Mouse (Mus musculus) CD8-positive naive resting alpha-beta T cell, adult 2 months (primary cell): ENCODE results near the gene Gab1.

Experiments
- DNase-seq, 2 experiments: peaks; one replicate each; pipeline ENCODE4 v3.0.0; 2022; ENCODE audit warnings: low read depth in 2 of 2, low spot score in 2 of 2

Gene Gab1

GRCm38 (mm10) chr8:80813439-80813838, 66.9 kb downstream of the Gab1 start:
- no peak for DNase-seq

DNA sequence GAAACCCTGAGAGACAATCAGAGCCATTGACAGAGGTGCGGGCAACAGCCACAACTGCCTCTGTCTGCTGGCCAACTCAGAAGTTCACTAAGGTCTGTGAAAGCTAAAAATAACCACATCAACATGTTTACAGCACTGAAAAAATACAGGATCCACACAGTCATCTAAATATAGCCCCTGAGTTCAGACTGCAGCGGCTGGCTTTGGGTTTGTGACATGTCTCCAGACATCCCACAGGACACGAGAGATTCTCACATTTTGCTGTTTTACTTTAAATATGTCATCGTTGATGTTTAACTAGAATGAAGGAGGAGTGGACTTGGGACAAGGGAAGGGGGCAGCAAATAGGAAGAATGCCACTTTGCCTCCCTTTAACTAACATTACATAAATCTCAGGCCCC, 68.7 kb downstream of the Gab1 start:
- DNase-seq: no peak

- DNase-seq: no peak
Observed at GRCm38 (mm10) chr8:80810916-80811315, 69.4 kb downstream of the Gab1 start.

DNA sequence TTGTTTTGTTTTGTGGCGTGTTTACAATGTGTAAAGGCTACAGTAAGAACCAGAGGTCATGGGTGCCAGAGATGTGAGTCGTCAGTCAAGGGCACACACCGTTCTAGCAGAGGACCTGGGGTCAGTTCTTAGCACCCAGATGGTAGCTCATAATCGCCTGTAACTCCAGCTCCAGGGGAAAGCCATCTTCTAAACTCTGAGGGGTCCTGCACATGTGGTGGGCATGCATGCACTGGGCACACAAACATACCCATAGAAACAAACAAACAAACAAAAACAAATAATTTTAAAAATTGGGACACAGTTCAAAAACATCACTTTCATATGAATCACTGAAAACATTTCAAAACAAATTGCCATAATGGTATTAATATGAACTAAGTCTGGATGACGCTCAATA, 69.9 kb downstream of the Gab1 start:
- no peak for DNase-seq

DNA sequence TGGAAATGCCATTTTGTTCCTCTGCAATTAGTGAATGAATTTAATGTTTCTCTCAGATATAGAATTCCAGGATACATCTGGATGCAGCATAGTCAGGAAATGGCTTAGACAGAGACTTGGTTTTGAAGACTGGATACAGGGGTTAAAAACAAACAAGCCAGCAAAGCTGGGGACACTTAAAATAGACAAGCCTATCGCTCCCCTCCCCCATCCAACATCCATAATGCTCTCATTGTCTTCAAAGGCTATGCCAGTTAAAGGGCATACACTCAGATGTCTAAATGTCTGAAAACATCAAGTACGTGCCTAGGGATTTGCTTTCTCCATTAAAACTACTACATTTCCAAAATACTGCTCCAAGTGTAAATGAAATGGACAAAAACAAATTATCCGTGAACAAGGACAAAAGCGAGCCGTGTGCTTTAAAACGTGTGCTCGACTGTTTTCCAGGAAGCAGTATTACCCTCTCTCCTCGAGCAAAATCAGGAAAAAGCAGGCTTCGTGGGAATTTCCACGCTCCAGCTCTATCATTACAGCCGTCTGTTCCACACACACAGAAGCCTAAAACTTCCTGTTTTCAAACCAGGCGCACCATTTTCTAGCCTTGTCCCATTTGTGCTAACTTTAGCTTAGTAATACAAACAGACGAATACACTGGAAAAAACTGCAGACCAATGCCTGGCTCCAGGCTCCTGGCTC, 72.4 kb downstream of the Gab1 start:
- no peak for DNase-seq

- DNase-seq: no peak
Observed at GRCm38 (mm10) chr8:80804066-80804619, 76.2 kb downstream of the Gab1 start.

GRCm38 (mm10) chr8:80798778-80799177, 81.5 kb downstream of the Gab1 start:
- no peak for DNase-seq

DNA sequence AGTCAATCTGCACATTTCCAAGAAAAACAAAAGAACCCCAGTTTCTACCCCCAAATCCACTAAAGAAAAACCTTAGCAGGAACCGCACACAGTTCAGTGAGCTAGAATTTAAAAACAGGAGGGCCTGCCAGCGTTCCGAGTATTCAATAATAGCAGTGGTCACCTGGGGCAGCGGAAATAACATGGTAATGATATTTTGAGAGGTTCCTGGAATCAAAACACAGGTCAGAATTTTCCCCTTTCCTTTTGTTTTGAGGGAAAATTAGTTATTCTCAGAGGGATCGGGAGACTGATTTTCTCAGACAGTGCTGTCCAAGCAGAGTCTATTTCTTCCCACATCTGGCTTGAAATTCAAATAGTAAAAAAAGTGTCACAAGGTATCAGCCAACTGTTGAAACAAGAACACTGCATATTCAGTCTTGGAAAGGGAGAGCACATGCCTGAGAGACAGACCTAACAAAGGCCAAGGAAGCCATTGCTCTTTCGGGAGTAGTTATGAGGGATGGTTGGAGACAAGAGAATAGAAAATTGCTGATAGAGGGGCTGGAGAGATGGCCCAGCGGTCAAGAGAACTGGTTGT, 82.0 kb downstream of the Gab1 start:
- no peak for DNase-seq

DNA sequence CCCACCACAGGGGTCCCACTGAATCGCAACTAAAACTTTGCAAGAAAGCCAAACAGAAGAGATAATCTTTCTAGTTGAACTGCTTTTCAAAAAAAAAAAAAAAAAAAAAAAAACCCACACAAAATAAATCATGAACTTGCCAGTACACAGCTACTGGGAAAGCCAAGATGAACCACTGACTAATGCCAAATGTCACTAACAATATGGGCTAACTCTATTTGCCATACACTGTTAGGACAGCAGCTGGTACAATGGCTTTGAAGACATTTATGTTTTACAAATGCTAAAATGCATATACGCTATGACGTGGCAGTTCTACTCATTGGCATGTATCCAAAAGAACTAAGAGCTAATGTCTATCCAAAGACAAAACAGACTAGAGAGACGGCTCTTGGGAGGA, 84.2 kb downstream of the Gab1 start:
- no peak for DNase-seq

GRCm38 (mm10) chr8:80794585-80795509, 85.5 kb downstream of the Gab1 start:
- DNase-seq: no peak

- DNase-seq: no peak
Observed at GRCm38 (mm10) chr8:80793791-80794515, 86.4 kb downstream of the Gab1 start.

DNA sequence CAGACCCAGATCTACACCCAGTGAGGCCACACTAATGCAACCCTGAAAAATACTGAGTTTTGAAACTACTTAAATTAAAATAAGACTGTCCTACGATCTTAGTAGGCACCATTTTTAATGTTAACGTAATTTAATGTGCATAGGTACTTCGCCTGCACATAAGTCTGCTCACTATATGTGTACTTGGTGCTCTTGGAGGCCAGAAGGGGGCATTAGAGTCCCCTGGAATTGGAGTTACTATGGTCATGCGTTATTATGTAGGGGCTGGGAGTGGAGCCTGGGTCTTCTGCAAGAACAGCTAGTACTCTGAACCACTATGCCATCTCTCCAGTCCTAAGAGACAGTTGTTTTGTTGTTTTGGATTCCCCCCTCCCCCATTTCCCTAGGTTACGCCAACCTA, 88.1 kb downstream of the Gab1 start:
- no peak for DNase-seq

- no peak for DNase-seq
Observed at GRCm38 (mm10) chr8:80789324-80789723, 91.0 kb downstream of the Gab1 start.

- DNase-seq: no peak
Observed at GRCm38 (mm10) chr8:80784559-80784958, 95.8 kb downstream of the Gab1 start.

DNA sequence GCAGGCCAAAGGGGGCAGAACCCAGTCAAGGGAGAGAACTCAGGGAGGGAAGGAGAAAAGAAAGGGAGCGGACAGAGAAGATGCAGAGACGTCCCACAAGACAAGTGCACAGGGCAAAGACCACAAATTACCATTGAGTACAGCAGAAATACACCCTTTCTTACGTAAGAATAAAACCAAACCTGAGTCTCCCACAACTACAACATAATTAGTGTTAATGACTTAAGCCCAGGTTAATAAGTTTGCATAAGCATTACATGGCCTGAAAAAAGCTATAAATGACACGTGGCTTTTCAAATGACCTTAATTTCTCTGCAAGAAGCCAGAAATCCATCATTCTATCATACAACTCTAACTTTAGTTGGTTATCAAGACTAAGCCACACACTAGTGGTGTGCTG, 97.0 kb downstream of the Gab1 start:
- DNase-seq: no peak

DNA sequence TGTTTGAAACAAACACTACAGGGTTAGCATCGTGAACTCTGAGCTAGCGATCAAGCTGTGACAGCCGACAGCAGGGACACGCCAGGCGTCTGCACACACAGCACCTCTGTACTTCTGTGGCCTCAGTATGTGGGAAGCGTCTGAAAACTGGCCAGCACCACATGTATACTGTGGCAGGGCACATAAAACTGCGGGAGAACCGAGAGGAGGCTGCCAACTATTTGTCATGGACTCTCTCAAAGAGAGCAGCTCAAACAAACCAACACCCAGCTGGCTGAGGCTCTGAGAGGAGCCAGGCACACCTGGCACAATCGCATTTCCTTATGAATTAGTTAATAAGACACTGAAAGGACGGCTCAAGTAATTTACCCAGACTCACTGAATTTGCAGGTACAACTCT, 99.0 kb downstream of the Gab1 start:
- no peak for DNase-seq

GRCm38 (mm10) chr8:80780271-80780670, 100.0 kb downstream of the Gab1 start:
- DNase-seq: no peak

DNA sequence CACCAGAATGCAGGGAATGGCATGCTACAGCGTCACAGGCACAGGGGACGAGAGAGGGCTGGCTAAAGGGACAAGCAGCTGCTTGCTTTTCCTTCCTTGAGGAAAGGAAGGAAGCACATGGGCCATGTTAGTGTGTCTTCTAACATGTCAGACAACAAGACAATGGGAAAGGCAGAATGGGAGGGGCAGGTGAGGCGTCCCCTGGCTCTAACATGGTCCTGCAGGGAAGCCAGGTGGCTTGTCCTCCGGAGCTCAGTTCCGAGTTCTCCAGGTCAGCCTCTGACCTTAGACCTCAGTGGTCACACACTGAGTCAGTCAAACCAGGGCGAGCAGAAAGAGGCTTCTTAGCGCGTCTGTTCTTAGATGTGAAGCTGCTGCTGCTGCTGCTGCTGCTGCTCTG, 103.9 kb downstream of the Gab1 start:
- no peak for DNase-seq

DNA sequence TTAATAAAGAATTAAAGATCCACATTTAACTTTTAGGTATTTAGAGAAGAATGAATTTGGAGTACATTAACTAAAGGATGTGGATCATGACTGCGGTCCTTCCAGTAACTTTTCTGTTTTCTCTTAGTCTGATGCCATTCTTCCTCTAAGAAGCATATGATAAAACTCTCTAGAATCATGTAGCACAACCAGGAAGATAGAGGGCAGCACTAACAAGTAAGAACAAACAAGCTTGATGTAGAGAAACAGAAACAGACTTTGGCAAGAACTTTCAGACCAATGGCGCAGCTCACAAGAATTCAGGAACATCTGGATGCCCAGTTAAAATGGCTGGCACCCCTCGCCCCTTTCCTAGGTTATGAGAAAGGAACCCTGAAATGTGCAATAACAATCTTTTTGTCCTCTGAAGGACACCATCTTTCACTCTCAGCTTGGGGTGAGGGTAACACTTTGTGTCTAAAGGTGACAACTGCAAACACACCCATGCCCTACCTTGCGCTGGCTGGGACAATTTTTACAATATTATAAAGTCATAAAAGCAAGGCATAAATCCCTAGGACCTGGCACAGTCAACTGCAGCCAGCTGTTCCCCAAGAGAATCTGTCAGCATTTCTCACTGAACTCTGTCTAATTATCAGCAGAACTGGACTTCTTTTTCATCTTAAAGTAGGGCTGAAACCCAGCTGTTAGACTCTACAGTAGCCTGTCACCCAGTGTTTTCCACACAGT, 107.4 kb downstream of the Gab1 start:
- no peak for DNase-seq

DNA sequence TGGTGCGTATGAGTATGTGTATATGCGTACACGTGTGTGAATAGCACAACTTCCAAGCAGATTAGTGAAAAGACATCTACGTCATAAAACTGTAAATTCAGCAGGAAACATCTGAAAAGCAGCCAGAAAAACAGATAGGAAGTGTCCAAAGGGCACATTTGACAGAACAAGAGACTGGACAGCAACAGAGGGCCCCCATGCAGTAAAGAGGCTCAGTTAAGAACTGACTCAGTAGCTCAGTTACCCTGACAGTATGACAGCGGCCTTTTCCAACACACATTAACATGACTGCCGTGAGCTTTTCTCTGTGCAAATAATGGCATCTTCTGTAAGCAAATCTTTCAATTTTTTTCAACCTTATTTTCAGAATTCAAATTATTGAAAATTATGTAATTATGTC, 111.9 kb downstream of the Gab1 start:
- no peak for DNase-seq
